Mouse (Mus musculus): ENCODE results near the gene Comp.

Comp gene

DNA sequence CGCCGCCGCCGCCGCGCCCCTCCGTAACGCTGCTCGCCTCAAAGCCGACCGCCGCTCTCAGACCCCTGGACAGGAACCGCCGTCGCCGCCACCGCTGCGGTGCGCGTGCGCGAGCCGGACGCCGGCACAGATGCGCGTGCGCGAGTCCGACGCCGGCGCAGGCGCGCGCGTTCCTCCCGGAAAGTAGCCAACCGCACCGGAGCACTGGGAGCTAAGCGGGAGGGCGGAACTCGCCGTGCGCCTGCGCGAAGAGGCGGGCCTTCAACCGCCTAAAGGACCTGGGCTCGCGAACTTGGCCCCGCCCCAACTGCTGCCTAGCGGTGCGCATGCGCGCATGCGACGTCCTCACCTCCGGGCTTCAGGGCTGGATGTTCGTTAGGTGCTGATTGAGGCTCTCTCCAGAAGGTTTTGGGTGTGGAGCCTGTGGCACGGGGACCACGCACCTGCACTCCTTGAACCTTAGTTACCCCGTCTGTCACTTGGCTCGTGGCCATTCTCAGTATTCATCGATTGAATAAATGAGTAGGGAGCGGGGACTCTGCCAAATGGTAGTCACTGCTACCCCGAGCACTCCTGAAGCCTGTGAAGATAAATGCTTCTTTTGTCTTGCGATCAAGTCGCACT lies 20.1 kb upstream of the Comp start, which contains the start of gene Upf1:
Gene Upf1 (minus strand): TSS at position 85 of the 624 bp plus-strand sequence.
- peak; percentile 100 for DNase-seq

DNA sequence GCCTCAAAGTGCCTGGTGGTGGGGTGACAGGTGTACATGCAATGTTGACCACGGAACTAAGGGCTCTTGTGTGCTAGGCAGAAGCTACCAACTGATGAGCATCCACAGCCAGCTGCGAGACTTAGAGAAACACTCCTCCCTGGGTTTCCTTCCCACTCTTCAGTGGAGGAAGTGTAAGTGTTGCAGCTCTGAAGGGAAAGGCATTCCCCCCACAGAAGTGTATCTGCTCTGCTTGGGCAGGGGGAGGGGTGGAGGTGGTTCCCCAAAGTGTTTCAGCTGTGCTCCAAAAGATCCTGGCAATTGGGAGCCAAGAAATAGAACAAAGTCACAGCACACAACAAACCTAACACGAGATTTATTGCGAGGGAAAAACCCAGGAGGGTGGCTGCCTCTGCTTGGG lies 19.4 kb upstream of the Comp start:
- no peak for DNase-seq

DNA sequence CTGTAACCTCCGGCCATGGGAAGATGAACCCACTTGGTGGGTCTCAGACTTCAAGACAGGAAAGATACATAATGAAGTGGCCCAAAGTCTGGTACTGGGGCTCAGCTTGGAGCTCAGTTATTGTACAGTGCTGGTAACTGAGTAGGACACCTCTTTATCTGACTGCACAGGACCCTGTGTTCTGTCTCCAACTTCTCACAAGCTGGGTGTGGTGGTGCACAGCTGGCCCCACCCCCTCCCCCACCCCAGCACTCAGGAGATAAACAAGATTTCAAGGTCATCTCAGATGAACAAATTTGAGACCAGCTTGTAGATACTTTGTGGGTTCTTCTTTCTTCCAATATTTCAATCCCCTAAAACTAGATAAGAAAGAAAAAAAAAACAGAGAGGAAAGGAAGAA lies 17.2 kb upstream of the Comp start:
- no peak for DNase-seq

DNA sequence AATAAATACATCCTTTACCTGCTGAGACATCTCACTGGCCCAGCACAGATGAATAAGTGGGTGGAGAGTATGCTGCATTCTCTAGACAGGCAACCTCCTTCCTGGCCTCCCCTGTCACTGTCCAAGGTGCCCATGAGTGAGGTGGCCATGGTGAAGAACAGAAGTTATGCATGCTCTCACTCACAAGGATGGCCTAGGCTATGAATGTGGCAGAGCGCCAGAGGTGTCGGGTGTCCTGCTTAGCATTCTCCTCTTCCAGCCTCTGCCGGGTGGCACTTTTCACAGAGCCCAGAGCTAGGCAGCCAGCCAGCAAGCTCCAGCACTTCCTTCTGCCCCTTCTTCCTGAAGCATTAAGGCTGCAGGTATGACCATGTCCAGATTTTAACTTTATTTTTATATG lies 13.9 kb upstream of the Comp start:
- no peak for DNase-seq

DNA sequence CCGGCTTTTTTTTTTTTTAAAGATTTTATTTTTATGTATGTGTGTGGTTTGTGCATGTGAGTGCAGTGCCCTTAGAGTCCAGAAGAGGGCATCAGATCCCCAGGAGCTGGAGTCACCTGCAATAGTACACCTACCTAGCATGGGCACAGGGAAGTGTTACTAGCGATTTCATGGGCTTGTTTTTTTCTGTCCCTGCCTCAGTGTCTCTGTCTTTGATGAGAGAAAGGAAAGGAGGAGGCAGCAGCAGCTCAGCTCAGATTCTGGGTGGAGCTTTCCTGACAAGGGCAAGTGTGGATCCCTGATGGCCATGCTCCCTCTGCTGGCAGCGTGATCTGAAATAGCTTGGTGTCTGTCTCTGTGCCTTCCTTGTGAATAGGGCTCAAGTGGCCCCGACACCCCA lies 12.6 kb upstream of the Comp start:
- DNase-seq = peak; percentile 35

DNA sequence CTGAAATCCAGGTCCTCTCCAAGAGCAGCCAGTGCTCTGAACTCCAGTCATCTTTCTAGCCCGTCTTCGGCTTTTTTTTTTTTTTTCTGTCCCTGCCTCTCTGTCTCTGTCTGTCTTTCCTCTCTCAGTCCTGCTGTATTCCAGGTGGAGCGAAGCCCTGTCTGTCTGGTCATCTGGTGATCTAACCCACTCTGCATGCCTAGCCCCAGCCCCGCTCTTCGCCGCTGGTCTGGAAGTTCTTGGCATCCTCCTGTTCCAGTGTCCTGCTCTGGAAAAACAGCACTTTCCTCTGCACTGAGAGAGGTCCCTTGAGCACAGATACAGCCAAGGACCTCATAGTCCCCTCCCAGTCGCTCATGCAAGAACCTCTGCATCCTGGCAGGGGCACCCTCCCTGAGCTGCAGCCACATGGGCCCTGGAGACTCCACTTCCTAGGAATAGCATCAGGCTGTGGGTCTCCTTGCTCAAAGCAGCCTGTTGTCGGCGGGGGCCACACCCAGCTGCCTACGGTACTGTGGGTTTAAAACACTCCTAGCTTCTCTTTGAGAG lies 11.8 kb upstream of the Comp start:
- no peak for DNase-seq

DNA sequence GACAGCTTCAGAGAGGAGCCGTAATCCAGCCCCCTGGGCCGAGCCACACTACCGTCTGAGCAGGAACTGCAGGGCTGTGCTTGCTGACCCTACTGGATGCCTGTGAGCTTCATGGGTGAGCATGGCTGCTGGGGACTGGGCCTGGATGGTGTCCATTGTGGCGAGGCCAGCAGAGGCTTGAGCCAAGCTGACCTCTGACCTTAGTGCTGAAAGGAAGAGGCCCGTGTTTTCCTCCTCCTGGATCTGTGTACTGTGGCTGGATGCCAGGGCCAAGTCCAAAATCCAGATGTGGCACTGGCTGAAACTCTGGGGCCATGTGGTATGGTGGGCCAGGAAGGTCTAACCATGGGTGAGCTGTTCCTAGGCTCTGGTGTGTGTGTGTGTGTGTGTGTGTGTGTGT lies 9.3 kb upstream of the Comp start:
- DNase-seq = no peak

- no peak for DNase-seq
Observed at GRCm38 (mm10) chr8:70366588-70366987, 6.8 kb upstream of the Comp start.

- no peak for DNase-seq
Observed at GRCm38 (mm10) chr8:70370476-70370875, 2.9 kb upstream of the Comp start.

- no peak for DNase-seq
Observed at GRCm38 (mm10) chr8:70371951-70372350, 1.4 kb upstream of the Comp start.

- peak; percentile 52 for DNase-seq
Observed at GRCm38 (mm10) chr8:70374318-70374927, 1.1 kb downstream of the Comp start.

DNA sequence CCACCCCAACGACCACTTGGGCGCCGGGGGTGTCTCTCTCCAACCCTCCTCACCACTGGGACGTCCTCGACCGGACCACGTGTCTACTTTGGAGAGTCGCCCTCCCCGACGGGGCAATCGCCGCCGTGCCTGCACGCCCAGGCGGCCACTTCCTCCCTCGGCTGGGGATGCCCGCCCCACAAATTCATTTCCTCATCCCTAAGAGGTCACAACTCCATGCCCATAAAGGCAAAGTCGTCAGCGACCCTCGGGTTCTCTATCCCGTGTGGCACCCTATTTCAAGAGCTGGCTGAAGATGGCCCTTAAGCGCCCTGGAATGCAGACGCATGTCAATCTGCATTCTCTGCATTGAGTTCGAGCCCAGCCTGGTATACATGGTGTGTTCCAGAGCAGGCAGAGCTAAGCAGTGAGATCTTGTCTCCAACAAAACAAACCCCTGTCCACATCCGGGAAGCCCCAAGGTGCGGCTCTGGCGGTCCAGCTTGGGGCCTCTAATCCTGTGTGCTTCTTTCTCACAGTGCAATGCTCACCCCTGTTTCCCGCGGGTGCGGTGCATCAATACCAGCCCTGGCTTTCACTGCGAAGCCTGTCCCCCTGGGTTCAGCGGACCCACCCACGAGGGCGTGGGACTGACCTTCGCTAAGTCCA lies 2.0 kb downstream of the Comp start:
- no peak for DNase-seq

GRCm38 (mm10) chr8:70376275-70376741 lies 3.0 kb downstream of the Comp start:
- DNase-seq = peak; percentile 11

DNA sequence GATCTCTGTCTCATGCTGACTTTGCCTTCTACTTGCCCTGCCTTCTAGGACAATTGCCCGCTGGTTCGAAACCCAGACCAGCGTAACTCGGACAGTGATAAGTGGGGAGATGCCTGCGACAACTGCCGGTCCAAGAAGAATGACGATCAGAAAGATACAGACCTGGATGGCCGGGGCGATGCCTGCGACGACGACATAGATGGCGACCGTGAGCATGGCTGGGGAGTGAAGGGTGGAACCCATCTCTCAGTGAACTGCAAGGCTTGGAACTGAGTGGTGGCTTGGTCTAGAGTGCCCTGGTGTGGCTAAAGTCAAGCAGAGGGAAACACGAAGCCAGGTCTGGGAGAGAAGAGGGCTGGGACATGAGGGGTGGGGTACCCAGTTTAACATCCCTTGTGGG lies 3.7 kb downstream of the Comp start:
- peak; percentile 9 for DNase-seq

GRCm38 (mm10) chr8:70380069-70380468 lies 6.7 kb downstream of the Comp start:
- no peak for DNase-seq

GRCm38 (mm10) chr8:70383287-70383686 lies 9.9 kb downstream of the Comp start:
- peak; percentile 64 for DNase-seq

GRCm38 (mm10) chr8:70389678-70390077 lies 16.3 kb downstream of the Comp start:
- DNase-seq = no peak

DNA sequence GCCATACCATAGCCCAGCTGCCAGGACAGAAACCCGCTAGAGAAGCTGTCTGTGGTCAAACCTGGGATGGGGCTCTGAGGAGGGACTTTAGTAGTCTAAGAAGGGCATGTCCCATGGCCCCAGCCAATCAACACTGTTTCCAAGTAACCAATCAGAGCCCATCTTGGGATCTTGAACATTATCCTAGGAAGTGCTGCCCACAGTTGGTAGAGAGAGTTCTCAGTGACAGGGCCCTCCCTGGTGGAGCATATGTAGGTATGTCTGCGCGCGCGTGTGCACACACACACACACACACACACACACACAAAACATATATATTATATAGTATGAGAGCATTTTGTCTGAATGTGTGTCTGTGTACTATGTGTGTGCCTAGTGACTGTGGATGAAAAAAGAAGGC lies 19.7 kb downstream of the Comp start:
- DNase-seq = no peak

DNA sequence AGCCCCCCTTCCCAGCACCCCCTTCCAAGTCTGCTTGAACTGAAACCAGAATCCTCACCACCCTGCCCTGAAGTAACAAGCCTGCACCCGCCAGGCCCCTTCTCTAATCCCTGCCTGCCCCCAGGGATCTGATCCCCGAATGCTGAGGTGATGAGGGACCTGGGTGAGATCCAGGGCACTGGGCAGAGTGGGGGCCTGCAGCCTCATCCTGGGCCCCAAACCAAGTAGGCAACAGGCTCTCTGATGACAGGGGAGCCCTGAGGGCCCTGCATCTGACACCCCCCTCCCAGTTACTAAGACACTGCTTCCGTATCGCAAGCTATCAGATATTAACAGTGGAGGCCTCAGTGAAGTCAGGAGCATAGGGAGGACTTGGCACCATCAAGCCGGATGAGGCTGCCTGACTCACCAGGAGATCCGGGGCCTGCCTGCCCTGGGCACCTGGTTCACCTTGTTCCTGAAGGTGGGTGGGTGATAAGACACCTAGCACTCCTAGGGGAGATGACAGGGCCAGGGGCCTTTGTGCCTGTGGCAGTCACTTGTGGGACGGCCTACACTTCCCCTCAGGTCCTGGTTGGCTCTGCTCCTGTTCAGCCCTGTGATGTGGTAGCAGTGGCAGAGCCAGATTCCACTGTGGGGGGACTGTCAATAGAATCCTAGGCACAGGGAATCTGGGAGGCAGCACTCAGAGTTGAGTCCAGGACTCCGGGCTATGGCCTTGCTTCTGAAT lies 21.1 kb downstream of the Comp start:
- no peak for DNase-seq

- DNase-seq = no peak
Observed at GRCm38 (mm10) chr8:70395649-70396048, 22.3 kb downstream of the Comp start.

GRCm38 (mm10) chr8:70396184-70396583 lies 22.8 kb downstream of the Comp start:
- no peak for DNase-seq

GRCm38 (mm10) chr8:70397611-70398563 lies 24.5 kb downstream of the Comp start:
- no peak for DNase-seq

Measured in thymus, postnatal 25 days (tissue).